Mouse (Mus musculus) left cerebral cortex, postnatal 14 days (tissue): Measurements from ENCODE around the gene A630001G21Rik. TPM values are rescaled to one million over a fixed set of nuclear protein-coding genes. Genes with fewer than 3 reads are reported as not detected.
A peak's percentile ranks its signal among the peaks of the same experiment; 100 is the strongest.

Experiments used
- DNase-seq, 2 experiments: peaks; one replicate each; pipeline ENCODE4 v3.0.0; 2021 to 2022; ENCODE audit warnings: low spot score in 2 of 2, mixed read lengths in 1 of 2
- intact Hi-C: fragments of 180-260 bp; cut with DNase I; formaldehyde crosslinking; loops from one replicate; pipeline ENCODE4 v1.15.1; 2025
- total RNA-seq, 2 experiments: library from RNA; stranded (reverse); gene quantifications; 2 replicates each; pipeline ENCODE4 v1.2.3; 2021

A630001G21Rik gene
- total RNA-seq, 2 experiments from 2014 or later, result 0.61 to 0.83 TPM

- intact Hi-C loops, result no loop called here
- DNase-seq, result no peak
Measured at GRCm38 (mm10) chr1:85740923-85741322, 37.5 kb downstream of the A630001G21Rik start.

- no peak for DNase-seq
- intact Hi-C loops, result loop anchor here (5.0 kb wide), 1 partner anchor 158 kb away; no protein-coding TSS in a partner anchor
Measured at GRCm38 (mm10) chr1:85739819-85740218, 38.6 kb downstream of the A630001G21Rik start.

GRCm38 (mm10) chr1:85739000-85739399, 39.4 kb downstream of the A630001G21Rik start:
- intact Hi-C loops, result loop anchor here (5.0 kb wide), 1 partner anchor 157 kb away; no protein-coding TSS in a partner anchor
- DNase-seq, result no peak

GRCm38 (mm10) chr1:85736355-85737184, 41.9 kb downstream of the A630001G21Rik start:
- DNase-seq, result peak; percentile 74 to 87
- intact Hi-C loops, result loop anchor here (5.0 kb wide), 1 partner anchor 154 kb away; no protein-coding TSS in a partner anchor

GRCm38 (mm10) chr1:85735463-85736123, 42.9 kb downstream of the A630001G21Rik start:
- DNase-seq, result no peak
- intact Hi-C loops, result loop anchor here (5.0 kb wide), 1 partner anchor 153 kb away; no protein-coding TSS in a partner anchor

GRCm38 (mm10) chr1:85734511-85734910, 43.9 kb downstream of the A630001G21Rik start:
- intact Hi-C loops, result no loop called here
- DNase-seq, result no peak

- intact Hi-C loops, result no loop called here
- DNase-seq, result no peak
Measured at GRCm38 (mm10) chr1:85732581-85732980, 45.9 kb downstream of the A630001G21Rik start.

GRCm38 (mm10) chr1:85730471-85730870, 48.0 kb downstream of the A630001G21Rik start:
- intact Hi-C loops, result no loop called here

GRCm38 (mm10) chr1:85720220-85720893, 58.1 kb downstream of the A630001G21Rik start:
- no peak for DNase-seq
- intact Hi-C loops, result no loop called here

More at GRCm38 (mm10) chr1:85730471-85730870, 48.0 kb downstream of the A630001G21Rik start:
- DNase-seq, result no peak

GRCm38 (mm10) chr1:85719049-85719448, 59.4 kb downstream of the A630001G21Rik start:
- DNase-seq, result no peak
- intact Hi-C loops, result no loop called here

- intact Hi-C loops, result no loop called here
- DNase-seq, result no peak
Measured at GRCm38 (mm10) chr1:85716447-85717027, 61.9 kb downstream of the A630001G21Rik start.

- no peak for DNase-seq
- intact Hi-C loops, result no loop called here
Measured at GRCm38 (mm10) chr1:85714501-85714900, 63.9 kb downstream of the A630001G21Rik start.

GRCm38 (mm10) chr1:85706754-85707153, 71.7 kb downstream of the A630001G21Rik start:
- DNase-seq, result no peak
- intact Hi-C loops, result no loop called here

GRCm38 (mm10) chr1:85705552-85705951, 72.9 kb downstream of the A630001G21Rik start:
- no peak for DNase-seq
- intact Hi-C loops, result no loop called here

GRCm38 (mm10) chr1:85703245-85704186, 74.9 kb downstream of the A630001G21Rik start:
- intact Hi-C loops, result no loop called here
- peak; percentile 70 to 85 for DNase-seq

- no peak for DNase-seq
- intact Hi-C loops, result no loop called here
Measured at GRCm38 (mm10) chr1:85702531-85702930, 75.9 kb downstream of the A630001G21Rik start.

GRCm38 (mm10) chr1:85697721-85698493, 80.5 kb downstream of the A630001G21Rik start:
- intact Hi-C loops, result no loop called here
- no peak for DNase-seq

- intact Hi-C loops, result no loop called here
- no peak for DNase-seq
Measured at GRCm38 (mm10) chr1:85695646-85696045, 82.8 kb downstream of the A630001G21Rik start.
